ENCODE assay signal across 8 mouse cellular contexts in the genomic region with DNA sequence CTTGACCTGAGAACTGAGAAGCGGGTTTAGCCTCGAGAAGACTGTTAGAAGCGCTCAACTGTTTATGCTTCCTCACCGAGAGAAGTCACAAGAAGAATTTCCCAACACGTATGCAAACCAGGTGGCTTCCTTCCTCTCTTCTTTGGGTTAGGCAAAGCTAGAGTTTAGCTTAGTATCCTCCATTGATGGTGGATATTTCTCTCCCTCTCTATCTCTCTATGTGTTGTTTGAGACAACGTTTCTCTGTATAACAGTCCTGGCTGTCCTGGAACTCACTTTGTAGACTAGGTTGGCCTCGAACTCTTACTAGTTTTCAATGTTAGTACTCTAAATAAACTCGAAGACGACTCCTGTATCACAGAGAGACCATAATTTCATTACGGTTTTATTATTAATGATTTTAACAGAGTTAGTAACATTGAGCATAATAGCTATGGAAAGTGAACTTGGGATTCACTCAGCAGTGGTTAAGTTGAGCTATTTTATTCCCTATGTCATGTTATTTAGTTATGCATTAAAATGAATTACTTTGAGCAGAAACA. TPM values are rescaled to one million over a fixed set of nuclear protein-coding genes. Genes with fewer than 3 reads are reported as not detected.
A peak's percentile ranks its signal among the peaks of the same experiment; 100 is the strongest.
DNase-seq lines count a peak whose midpoint lies in the region; ATAC-seq and TF ChIP-seq lines count a peak whose summit lies in the region.

No protein-coding gene starts in this region.

- H3K27me3 ChIP-seq in heart, embryonic 15.5 days: no peaks in the 10 kb centered on the region
- no peaks in the 10 kb centered on the region for H3K27me3 ChIP-seq in G1E (ENCODE audit: insufficient read depth, low read length)
- no peaks in the 10 kb centered on the region for H3K27me3 ChIP-seq in forebrain, postnatal 0 days (ENCODE audit: insufficient read depth, low read length)

- peak overlapping the region; percentile 92 for H3K4me2 ChIP-seq in heart, embryonic 15.5 days
- peak overlapping the region; percentile 87 for H3K4me2 ChIP-seq in forebrain, postnatal 0 days (ENCODE audit: low read depth)

- no peak for TF ChIP-seq CTCF in G1E (IDR thresholded peaks at IDR 0.05; ENCODE audit: low read depth, low read length)
- TF ChIP-seq CTCF in forebrain, postnatal 0 days (IDR thresholded peaks at IDR 0.05; ENCODE audit: low read depth): no peak

- no peaks in the 10 kb centered on the region for H3K9me3 ChIP-seq in heart, embryonic 15.5 days (replicated peaks)
- no peaks in the 10 kb centered on the region for H3K9me3 ChIP-seq in G1E (replicated peaks)
- H3K9me3 ChIP-seq in forebrain, postnatal 0 days (ENCODE audit: low read length): no peaks in the 10 kb centered on the region

- no peak; the same call in 1 of the 2 replicates for ATAC-seq in heart, embryonic 15.5 days (replicated peaks; ENCODE audit: insufficient number of reproducible peaks, insufficient read depth, low FRiP score, low read depth)
- ATAC-seq in G1E (ENCODE audit: extremely low read depth, insufficient number of reproducible peaks, low FRiP score, poor library complexity, severe bottlenecking): no peak
- peak; percentile 9; the same call in 1 of the 2 replicates for ATAC-seq in forebrain, postnatal 0 days
- ATAC-seq in megakaryocyte-erythroid progenitor cell, adult 5-6 weeks (replicated peaks; ENCODE audit: low FRiP score, low TSS enrichment, poor library complexity, severe bottlenecking): no peak

- H3K27ac ChIP-seq in heart, embryonic 15.5 days: no peak overlapping the region
- H3K27ac ChIP-seq in forebrain, postnatal 0 days (ENCODE audit: low read depth, low read length): 0 out of 2 replicates have a peak overlapping the region, but pooled peaks have one; percentile 29
- no peak overlapping the region for H3K27ac ChIP-seq in macrophage

- H3K4me3 ChIP-seq in heart, embryonic 15.5 days: peak overlapping the region; percentile 81
- H3K4me3 ChIP-seq in G1E (ENCODE audit: low read depth, low read length) (peak overlapping the region; percentile 99), macrophage (ENCODE audit: inconsistent target) (peak overlapping the region; percentile 36)
- peak overlapping the region; percentile 96 for H3K4me3 ChIP-seq in forebrain, postnatal 0 days (ENCODE audit: low read depth, low read length)

- no peak for DNase-seq in heart, adult 11 months
- no peak for DNase-seq in G1E (ENCODE audit: low spot score)
- no peak for DNase-seq in forebrain, postnatal 0 days
- DNase-seq in adipocyte (ENCODE audit: low spot score): no peak
- DNase-seq in cerebellum, adult 11-12 months: no peak

- no peaks in the 10 kb centered on the region for H3K36me3 ChIP-seq in heart, embryonic 15.5 days
- H3K36me3 ChIP-seq in G1E (replicated peaks) (peaks cover 29% of the 10 kb centered on the region), macrophage (ENCODE audit: inconsistent target) (no peaks in the 10 kb centered on the region)
- no peaks in the 10 kb centered on the region for H3K36me3 ChIP-seq in forebrain, postnatal 0 days (ENCODE audit: insufficient read depth)

- 26% methylated on average over 10 of the region's 10 CpGs for WGBS in heart, embryonic 15.5 days
- 27% methylated on average over 10 of the region's 10 CpGs for WGBS in forebrain, postnatal 0 days
- 32% methylated on average over 10 of the region's 10 CpGs for WGBS in macrophage (ENCODE audit: missing documents)

- peaks cover 12% of the 10 kb centered on the region for H3K4me1 ChIP-seq in heart, embryonic 15.5 days (replicated peaks)
- peaks cover 35% of the 10 kb centered on the region for H3K4me1 ChIP-seq in G1E (ENCODE audit: insufficient read depth, low read depth, low read length)
- H3K4me1 ChIP-seq in forebrain, postnatal 0 days (ENCODE audit: insufficient read depth): peaks cover 3% of the 10 kb centered on the region; the same call in 1 of the 2 replicates

- no peaks in the 10 kb centered on the region; the same call in 1 of the 2 replicates for H3K79me2 ChIP-seq in macrophage (ENCODE audit: inconsistent target)

- H3K9ac ChIP-seq in heart, embryonic 15.5 days: peak overlapping the region; percentile 80
- peak overlapping the region; percentile 94 for H3K9ac ChIP-seq in forebrain, postnatal 0 days

RNA-seq across cellular contexts. Expression of gene Cep78, which starts 0.5 kb away (rescaled TPM):
- 9.8 and 14.4 TPM in 2 replicates for polyA plus RNA-seq in heart, embryonic 15.5 days (2015; fragmentation: Nextera tagmentation; extraction: Ambion mirVana)
- 13.8 and 17.3 TPM in 2 replicates for total RNA-seq in G1E (2014; fragmentation: Nextera tagmentation)
- total RNA-seq in G1E (2017): 20.7 and 21.9 TPM in 2 replicates
- 8.6 and 9.9 TPM in 2 replicates for polyA plus RNA-seq in G1E (2012)
- total RNA-seq in forebrain, postnatal 0 days (2014; rRNA removed): 25.3 and 27.0 TPM in 2 replicates
- polyA plus RNA-seq in forebrain, postnatal 0 days (2015; fragmentation: Nextera tagmentation; extraction: Ambion mirVana): 21.6 and 23.4 TPM in 2 replicates
- 10 to 100 TPM in 15 of 26 experiments, 1 to 10 TPM in 11; 1.8 to 18.8 (median 12.6) TPM for total RNA-seq in macrophage (2018; cell fraction: chromatin; rRNA removed)
- 1 to 10 TPM; 1.3 to 4.7 (median 3.9) TPM for total RNA-seq in macrophage (2018; cell fraction: cytosol; rRNA removed)
- total RNA-seq in macrophage (2018; cell fraction: nucleus; rRNA removed): 10 to 100 TPM in 5 of 26 experiments, 1 to 10 TPM in 21; 1.4 to 21.6 (median 7.9) TPM
- 3.4 to 7.0 TPM (median 4.7 TPM) in 3 replicates for polyA plus RNA-seq in macrophage (2018)
- total RNA-seq in megakaryocyte-erythroid progenitor cell, adult 5-6 weeks (2014; fragmentation: Nextera tagmentation): 23.0 and 29.4 TPM in 2 replicates
- 25.7 and 25.8 TPM in 2 replicates for total RNA-seq in megakaryocyte-erythroid progenitor cell, adult 5-6 weeks (2017)

RNA-seq across cellular contexts. Expression of gene Psat1, which starts 38.1 kb away (rescaled TPM):
- polyA plus RNA-seq in heart, embryonic 15.5 days (2015; fragmentation: Nextera tagmentation; extraction: Ambion mirVana): 65.2 and 78.4 TPM in 2 replicates
- total RNA-seq in G1E (2014; fragmentation: Nextera tagmentation) (142 and 167 TPM in 2 replicates), G1E (2017) (135 and 146 TPM in 2 replicates)
- polyA plus RNA-seq in G1E (2012) (24.0 and 27.6 TPM in 2 replicates), macrophage (2018) (3.2 to 31.5 TPM (median 6.7 TPM) in 3 replicates)
- 84.2 and 89.2 TPM in 2 replicates for total RNA-seq in forebrain, postnatal 0 days (2014; rRNA removed)
- polyA plus RNA-seq in forebrain, postnatal 0 days (2015; fragmentation: Nextera tagmentation; extraction: Ambion mirVana): 57.4 and 69.1 TPM in 2 replicates
- total RNA-seq in macrophage (2018; cell fraction: chromatin; rRNA removed): 10 to 100 TPM in 19 of 26 experiments, 1 to 10 TPM in 7; 3.5 to 27.8 (median 13.6) TPM
- 10 to 100 TPM in 8 of 26 experiments, 1 to 10 TPM in 18; 4.0 to 14.3 (median 7.4) TPM for total RNA-seq in macrophage (2018; cell fraction: cytosol; rRNA removed)
- 10 to 100 TPM in 15 of 26 experiments, 1 to 10 TPM in 11; 2.4 to 24.2 (median 12.0) TPM for total RNA-seq in macrophage (2018; cell fraction: nucleus; rRNA removed)
- 52.7 and 53.5 TPM in 2 replicates for total RNA-seq in megakaryocyte-erythroid progenitor cell, adult 5-6 weeks (2014; fragmentation: Nextera tagmentation)
- total RNA-seq in megakaryocyte-erythroid progenitor cell, adult 5-6 weeks (2017): 61.7 and 63.8 TPM in 2 replicates

Comparison
In these comparisons a context has a peak if more than half of its experiments do, and no peak if none do; other contexts are left out.
1. H3K4me3 ChIP-seq: peak in every context shown above with its lines; median percentile 99 in G1E; 96 in forebrain, postnatal 0 days; 81 in heart, embryonic 15.5 days; 36 in macrophage.